Mouse (Mus musculus) gastrocnemius, postnatal 36 days (tissue): ENCODE measurements around the gene Fitm1. TPM values are rescaled to one million over a fixed set of nuclear protein-coding genes. Genes with fewer than 3 reads are reported as not detected.

Experiments used
- total RNA-seq, 2 experiments: library from RNA; stranded (reverse); gene quantifications; 2 replicates each; pipeline ENCODE4 v1.2.3; 2021

Fitm1 gene
- total RNA-seq, 2 experiments from 2014 or later = 296 to 299 TPM

Other genes with a start within 250 kb of the Fitm1 start
- 10 to 100 TPM; 43.3 to 50.8 TPM for gene Dhrs4, start 96.9 kb upstream of the Fitm1 start, total RNA-seq
- gene Carmil3, start 85.0 kb upstream of the Fitm1 start, total RNA-seq = under 1 TPM; 0.47 to 0.89 TPM
- not detected for gene Cpne6, start 65.2 kb upstream of the Fitm1 start, total RNA-seq
- not detected for gene Nrl, start 50.6 kb upstream of the Fitm1 start, total RNA-seq
- gene Pck2, start 35.4 kb upstream of the Fitm1 start, total RNA-seq = 1 to 10 TPM; 4.2 to 4.5 TPM
- gene Dcaf11, start 15.6 kb upstream of the Fitm1 start, total RNA-seq = 100 to 1,000 TPM; 102 to 123 TPM
- not detected for gene A730061H03Rik, start 15.2 kb upstream of the Fitm1 start, total RNA-seq
- 10 to 100 TPM; 67.4 to 69.7 TPM for gene Psme1, start 2.5 kb downstream of the Fitm1 start, total RNA-seq
- gene Emc9, start 9.7 kb downstream of the Fitm1 start, total RNA-seq = 10 to 100 TPM; 29.6 to 34.6 TPM
- gene Psme2, start 15.5 kb downstream of the Fitm1 start, total RNA-seq = 10 to 100 TPM; 55.2 to 59.5 TPM
- gene Rnf31, start 16.1 kb downstream of the Fitm1 start, total RNA-seq = 10 to 100 TPM; 18.8 to 19.6 TPM
- gene Irf9, start 28.0 kb downstream of the Fitm1 start, total RNA-seq = 1 to 10 TPM; 4.1 to 4.6 TPM
- not detected for gene Rec8, start 42.4 kb downstream of the Fitm1 start, total RNA-seq
- gene Ipo4, start 60.3 kb downstream of the Fitm1 start, total RNA-seq = 10 to 100 TPM; 62.1 to 66.9 TPM
- gene Gm49378, start 62.3 kb downstream of the Fitm1 start, total RNA-seq = 1 to 10 TPM in 1 of 2 experiments, not detected in 1; 1.0 TPM
- gene Tm9sf1, start 68.2 kb downstream of the Fitm1 start, total RNA-seq = 10 to 100 TPM; 15.0 to 15.2 TPM
- gene Tssk4, start 74.6 kb downstream of the Fitm1 start, total RNA-seq = under 1 TPM in 1 of 2 experiments, not detected in 1; 0.23 TPM
- gene Mdp1, start 84.9 kb downstream of the Fitm1 start, total RNA-seq = 10 to 100 TPM; 14.2 to 16.8 TPM
- gene Gmpr2, start 96.3 kb downstream of the Fitm1 start, total RNA-seq = 1 to 10 TPM; 1.9 to 2.6 TPM
- 100 to 1,000 TPM; 174 to 184 TPM for gene Nedd8, start 96.5 kb downstream of the Fitm1 start, total RNA-seq
- 10 to 100 TPM in 1 of 2 experiments, 1 to 10 TPM in 1; 9.4 to 10.8 TPM for gene Tinf2, start 106.2 kb downstream of the Fitm1 start, total RNA-seq
- gene Tgm1, start 138.3 kb downstream of the Fitm1 start, total RNA-seq = not detected
- gene Rabggta, start 146.6 kb downstream of the Fitm1 start, total RNA-seq = 1 to 10 TPM; 8.9 to 9.4 TPM
- 10 to 100 TPM; 27.3 to 35.9 TPM for gene Dhrs1, start 170.1 kb downstream of the Fitm1 start, total RNA-seq
- 10 to 100 TPM; 10.5 to 11.8 TPM for gene Nop9, start 170.1 kb downstream of the Fitm1 start, total RNA-seq
- gene Cideb, start 182.8 kb downstream of the Fitm1 start, total RNA-seq = not detected
- not detected for gene Ltb4r2, start 185.8 kb downstream of the Fitm1 start, total RNA-seq
- not detected for gene Ltb4r1, start 190.3 kb downstream of the Fitm1 start, total RNA-seq
- 1 to 10 TPM; 5.3 to 6.5 TPM for gene Adcy4, start 208.5 kb downstream of the Fitm1 start, total RNA-seq
- under 1 TPM; 0.59 to 0.67 TPM for gene Ripk3, start 213.2 kb downstream of the Fitm1 start, total RNA-seq
- gene Nfatc4, start 247.5 kb downstream of the Fitm1 start, total RNA-seq = 1 to 10 TPM; 3.3 TPM